19 mouse cellular contexts compared by ENCODE assay signal in the genomic region with DNA sequence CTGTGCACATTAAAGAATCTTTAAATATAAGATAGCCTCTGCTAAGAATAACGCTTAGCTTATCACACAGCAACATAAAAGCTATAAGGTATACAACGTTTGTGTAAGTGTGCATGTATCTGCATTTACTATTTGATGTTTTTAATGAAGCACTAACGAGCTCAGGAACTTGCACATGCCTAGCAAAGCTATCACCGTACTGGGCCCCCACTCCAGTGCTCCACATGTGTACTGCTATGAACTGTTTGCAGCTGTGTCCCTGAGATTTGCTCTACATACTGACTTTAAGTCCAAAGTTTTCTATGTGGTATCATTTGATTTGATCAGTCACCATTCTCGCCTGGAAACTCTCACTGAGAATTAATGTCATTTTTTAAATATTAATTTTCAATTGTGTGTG. TPM values are rescaled to one million over a fixed set of nuclear protein-coding genes. Genes with fewer than 3 reads are reported as not detected.
A peak's percentile ranks its signal among the peaks of the same experiment; 100 is the strongest.
DNase-seq lines count a peak whose midpoint lies in the region; ATAC-seq and TF ChIP-seq lines count a peak whose summit lies in the region.
"Had no signal": no experiment of that assay in that cellular context is flagged by ENCODE, and none has a peak within 500 bp of the region (broad histone marks: within the 10 kb centered on the region; RNA-seq: fewer than 3 reads in every experiment).

No protein-coding gene starts in this region.

- peaks cover 5% of the 10 kb centered on the region; the same call in 1 of the 2 replicates for H3K4me1 ChIP-seq in midbrain, embryonic 11.5 days (ENCODE audit: control insufficient read depth, insufficient read depth, low read length)
- peaks cover 14% of the 10 kb centered on the region for H3K4me1 ChIP-seq in midbrain, embryonic 10.5 days
- peaks cover 15% of the 10 kb centered on the region for H3K4me1 ChIP-seq in forebrain, embryonic 16.5 days (replicated peaks; ENCODE audit: control insufficient read depth, insufficient read depth, low read length)
- peaks cover 19% of the 10 kb centered on the region for H3K4me1 ChIP-seq in midbrain, embryonic 13.5 days (replicated peaks)
- H3K4me1 ChIP-seq in lung, postnatal 0 days (ENCODE audit: insufficient read depth, low read depth, low read length): no peaks in the 10 kb centered on the region

- no peak overlapping the region for H3K9ac ChIP-seq in midbrain, embryonic 11.5 days (ENCODE audit: low read length)
- no peak overlapping the region for H3K9ac ChIP-seq in forebrain, embryonic 16.5 days (replicated peaks; ENCODE audit: low read depth, low read length)
- H3K9ac ChIP-seq in midbrain, embryonic 13.5 days (replicated peaks): no peak overlapping the region
- H3K9ac ChIP-seq in lung, postnatal 0 days (replicated peaks; ENCODE audit: low read depth): no peak overlapping the region
- H3K9ac ChIP-seq: heart, embryonic 12.5 days had no signal

- WGBS in midbrain, embryonic 11.5 days: 84% methylated on average over 5 of the region's 5 CpGs
- WGBS in midbrain, embryonic 10.5 days: 84% methylated on average over 5 of the region's 5 CpGs
- WGBS in forebrain, embryonic 16.5 days: 47% methylated on average over 5 of the region's 5 CpGs
- 82% methylated on average over 5 of the region's 5 CpGs for WGBS in midbrain, embryonic 13.5 days
- 65% methylated on average over 5 of the region's 5 CpGs for WGBS in lung, postnatal 0 days

- TF ChIP-seq CTCF in lung, postnatal 0 days (IDR thresholded peaks at IDR 0.05): no peak

- no peak overlapping the region for H3K4me3 ChIP-seq in midbrain, embryonic 11.5 days (ENCODE audit: low read depth, low read length)
- H3K4me3 ChIP-seq in midbrain, embryonic 10.5 days: no peak overlapping the region
- no peak overlapping the region for H3K4me3 ChIP-seq in forebrain, embryonic 16.5 days (replicated peaks; ENCODE audit: low read length)
- H3K4me3 ChIP-seq in midbrain, embryonic 13.5 days (replicated peaks): no peak overlapping the region
- H3K4me3 ChIP-seq in lung, postnatal 0 days (ENCODE audit: low read depth, low read length): no peak overlapping the region
- H3K4me3 ChIP-seq: heart, embryonic 12.5 days had no signal

- H3K27me3 ChIP-seq in midbrain, embryonic 11.5 days (ENCODE audit: control insufficient read depth, insufficient read depth, low read length): no peaks in the 10 kb centered on the region
- H3K27me3 ChIP-seq in midbrain, embryonic 10.5 days (ENCODE audit: low read depth, poor library complexity, severe bottlenecking): no peaks in the 10 kb centered on the region
- H3K27me3 ChIP-seq in forebrain, embryonic 16.5 days (replicated peaks; ENCODE audit: control insufficient read depth, insufficient read depth, low read length): no peaks in the 10 kb centered on the region
- H3K27me3 ChIP-seq in midbrain, embryonic 13.5 days: no peaks in the 10 kb centered on the region
- H3K27me3 ChIP-seq in lung, postnatal 0 days (replicated peaks; ENCODE audit: insufficient read depth, low read length): no peaks in the 10 kb centered on the region
- H3K27me3 ChIP-seq: heart, embryonic 12.5 days had no signal

- ATAC-seq in midbrain, embryonic 11.5 days (ENCODE audit: low FRiP score): peak; percentile 49; the same call in 1 of the 2 replicates
- peak; percentile 6; the same call in 1 of the 2 replicates for ATAC-seq in forebrain, embryonic 16.5 days
- ATAC-seq in midbrain, embryonic 13.5 days: peak; percentile 71
- no peak for ATAC-seq in frontal cortex, adult (ENCODE audit: low TSS enrichment)
- ATAC-seq in lung, postnatal 0 days: no peak

- H3K36me3 ChIP-seq in midbrain, embryonic 11.5 days (ENCODE audit: control insufficient read depth, insufficient read depth, low read length): no peaks in the 10 kb centered on the region
- H3K36me3 ChIP-seq in midbrain, embryonic 10.5 days: no peaks in the 10 kb centered on the region
- H3K36me3 ChIP-seq in forebrain, embryonic 16.5 days (ENCODE audit: control insufficient read depth, insufficient read depth): no peaks in the 10 kb centered on the region
- H3K36me3 ChIP-seq in midbrain, embryonic 13.5 days: no peaks in the 10 kb centered on the region
- no peaks in the 10 kb centered on the region for H3K36me3 ChIP-seq in lung, postnatal 0 days (ENCODE audit: insufficient read depth, low read length)
- H3K36me3 ChIP-seq: heart, embryonic 12.5 days had no signal

- H3K27ac ChIP-seq in midbrain, embryonic 11.5 days (ENCODE audit: low read depth, low read length): no peak overlapping the region
- H3K27ac ChIP-seq in midbrain, embryonic 10.5 days (replicated peaks): no peak overlapping the region
- H3K27ac ChIP-seq in forebrain, embryonic 16.5 days (ENCODE audit: low read length): no peak overlapping the region
- H3K27ac ChIP-seq in midbrain, embryonic 13.5 days: no peak overlapping the region
- no peak overlapping the region for H3K27ac ChIP-seq in lung, postnatal 0 days (ENCODE audit: low read length)

- no peak for TF ChIP-seq EP300 in lung, postnatal 0 days (IDR thresholded peaks at IDR 0.05)

- H3K4me2 ChIP-seq in midbrain, embryonic 11.5 days: no peak overlapping the region
- no peak overlapping the region for H3K4me2 ChIP-seq in forebrain, embryonic 16.5 days (ENCODE audit: low read length)
- peak overlapping the region; percentile 50; the same call in 1 of the 2 replicates for H3K4me2 ChIP-seq in midbrain, embryonic 13.5 days (replicated peaks)
- H3K4me2 ChIP-seq in lung, postnatal 0 days (replicated peaks; ENCODE audit: low read depth, low read length): no peak overlapping the region

- no peaks in the 10 kb centered on the region for H3K9me3 ChIP-seq in midbrain, embryonic 11.5 days (ENCODE audit: control insufficient read depth, low read length)
- no peaks in the 10 kb centered on the region for H3K9me3 ChIP-seq in midbrain, embryonic 10.5 days (replicated peaks)
- H3K9me3 ChIP-seq in forebrain, embryonic 16.5 days (ENCODE audit: control insufficient read depth, low read length): no peaks in the 10 kb centered on the region
- no peaks in the 10 kb centered on the region for H3K9me3 ChIP-seq in midbrain, embryonic 13.5 days
- no peaks in the 10 kb centered on the region for H3K9me3 ChIP-seq in lung, postnatal 0 days (ENCODE audit: low read length)
- H3K9me3 ChIP-seq: heart, embryonic 12.5 days had no signal

- no peak for DNase-seq in midbrain, embryonic 11.5 days (ENCODE audit: low spot score, missing footprints)
- DNase-seq in midbrain, embryonic 10.5 days (ENCODE audit: low spot score): no peak
- no peak for DNase-seq in cerebellum, postnatal 10 days
- DNase-seq in lung, postnatal 0 days (ENCODE audit: low spot score): no peak
- DNase-seq: adrenal gland, postnatal 25 days; B cell, adult 2 months; cerebellum, adult 18-20 months; gastrocnemius, adult 2 months; heart, postnatal 14 days; kidney, adult 8-10 months; kidney, postnatal 14 days; liver; thymus, postnatal 4 days had no signal

RNA-seq across cellular contexts. Expression of a gene that starts 51.7 kb away (rescaled TPM):
- 0.07 and 0.12 TPM in 2 replicates for polyA plus RNA-seq in midbrain, embryonic 11.5 days (2014; fragmentation: Nextera tagmentation; extraction: Ambion mirVana)
- not detected in 2 replicates for polyA plus RNA-seq in midbrain, embryonic 10.5 days (2016; fragmentation: Nextera tagmentation; extraction: Ambion mirVana)
- 0.70 and 1.6 TPM in 2 replicates for polyA plus RNA-seq in forebrain, embryonic 16.5 days (2015; fragmentation: Nextera tagmentation; extraction: Ambion mirVana)
- polyA plus RNA-seq in midbrain, embryonic 13.5 days (2015; fragmentation: Nextera tagmentation; extraction: Ambion mirVana): 0.59 and 0.71 TPM in 2 replicates
- 0.05 TPM in 1 of 2 replicates, not detected in the other for polyA plus RNA-seq in lung, postnatal 0 days (2015; fragmentation: Nextera tagmentation; extraction: Ambion mirVana)
- polyA plus RNA-seq: gonadal fat pad, adult 2 months; liver, embryonic 16.5 days had no signal

Comparison
In these comparisons a context has a peak if more than half of its experiments do, and no peak if none do; other contexts are left out.
1. ATAC-seq: peak in midbrain, embryonic 11.5 days (single experiment), forebrain, embryonic 16.5 days (single experiment) and midbrain, embryonic 13.5 days (single experiment); none in frontal cortex, adult (single experiment) and lung, postnatal 0 days (single experiment).